Mouse (Mus musculus): ENCODE data around the gene Etv5. TPM values are rescaled to one million over a fixed set of nuclear protein-coding genes. Genes with fewer than 3 reads are reported as not detected.

Etv5 gene
- total RNA-seq (2015; ENCODE audit: low replicate concordance) (0.42 TPM in 1 of 2 replicates, not detected in the other), total RNA-seq (2017; ENCODE audit: low replicate concordance) (0.77 and 3.1 TPM in 2 replicates)

- ATAC-seq (replicated peaks; ENCODE audit: low FRiP score, poor library complexity, severe bottlenecking): peak; percentile 99
These were observed at the start of gene Etv5 for GRCm38 (mm10) chr16:22439499-22440177. TSS of gene Etv5 (minus strand) at chr16:22439719.

- no peak for ATAC-seq (replicated peaks; ENCODE audit: low FRiP score, poor library complexity, severe bottlenecking)
These were observed 44.4 kb upstream of the Etv5 start for GRCm38 (mm10) chr16:22483900-22484299.

GRCm38 (mm10) chr16:22479322-22479721 is 39.8 kb upstream of the Etv5 start:
- ATAC-seq (replicated peaks; ENCODE audit: low FRiP score, poor library complexity, severe bottlenecking): no peak

GRCm38 (mm10) chr16:22471728-22472127 is 32.2 kb upstream of the Etv5 start:
- no peak for ATAC-seq (replicated peaks; ENCODE audit: low FRiP score, poor library complexity, severe bottlenecking)

- no peak for ATAC-seq (replicated peaks; ENCODE audit: low FRiP score, poor library complexity, severe bottlenecking)
These were observed 29.9 kb upstream of the Etv5 start for GRCm38 (mm10) chr16:22469385-22469784.

GRCm38 (mm10) chr16:22467111-22467510 is 27.6 kb upstream of the Etv5 start:
- no peak for ATAC-seq (replicated peaks; ENCODE audit: low FRiP score, poor library complexity, severe bottlenecking)

- no peak for ATAC-seq (replicated peaks; ENCODE audit: low FRiP score, poor library complexity, severe bottlenecking)
These were observed 26.9 kb upstream of the Etv5 start for GRCm38 (mm10) chr16:22466381-22466780.

GRCm38 (mm10) chr16:22462220-22462619 is 22.7 kb upstream of the Etv5 start:
- ATAC-seq (replicated peaks; ENCODE audit: low FRiP score, poor library complexity, severe bottlenecking): no peak

GRCm38 (mm10) chr16:22461728-22462127 is 22.2 kb upstream of the Etv5 start:
- no peak for ATAC-seq (replicated peaks; ENCODE audit: low FRiP score, poor library complexity, severe bottlenecking)

- ATAC-seq (replicated peaks; ENCODE audit: low FRiP score, poor library complexity, severe bottlenecking): no peak
These were observed 21.4 kb upstream of the Etv5 start for GRCm38 (mm10) chr16:22460960-22461359.

- no peak for ATAC-seq (replicated peaks; ENCODE audit: low FRiP score, poor library complexity, severe bottlenecking)
These were observed 12.6 kb upstream of the Etv5 start for GRCm38 (mm10) chr16:22452082-22452481.

GRCm38 (mm10) chr16:22448093-22448492 is 8.6 kb upstream of the Etv5 start:
- no peak for ATAC-seq (replicated peaks; ENCODE audit: low FRiP score, poor library complexity, severe bottlenecking)

- no peak for ATAC-seq (replicated peaks; ENCODE audit: low FRiP score, poor library complexity, severe bottlenecking)
These were observed 5.3 kb upstream of the Etv5 start for GRCm38 (mm10) chr16:22444786-22445185.

- no peak for ATAC-seq (replicated peaks; ENCODE audit: low FRiP score, poor library complexity, severe bottlenecking)
These were observed 2.7 kb upstream of the Etv5 start for GRCm38 (mm10) chr16:22442202-22442601.

GRCm38 (mm10) chr16:22441317-22441716 is 1.8 kb upstream of the Etv5 start:
- no peak for ATAC-seq (replicated peaks; ENCODE audit: low FRiP score, poor library complexity, severe bottlenecking)

- no peak for ATAC-seq (replicated peaks; ENCODE audit: low FRiP score, poor library complexity, severe bottlenecking)
These were observed 750 bp upstream of the Etv5 start for GRCm38 (mm10) chr16:22440269-22440668.

GRCm38 (mm10) chr16:22438441-22439373 is 812 bp downstream of the Etv5 start:
- ATAC-seq (replicated peaks; ENCODE audit: low FRiP score, poor library complexity, severe bottlenecking): no peak

- ATAC-seq (replicated peaks; ENCODE audit: low FRiP score, poor library complexity, severe bottlenecking): no peak
These were observed 3.4 kb downstream of the Etv5 start for GRCm38 (mm10) chr16:22436106-22436505.

GRCm38 (mm10) chr16:22434530-22434929 is 5.0 kb downstream of the Etv5 start:
- ATAC-seq (replicated peaks; ENCODE audit: low FRiP score, poor library complexity, severe bottlenecking): no peak

- ATAC-seq (replicated peaks; ENCODE audit: low FRiP score, poor library complexity, severe bottlenecking): no peak
These were observed 5.6 kb downstream of the Etv5 start for GRCm38 (mm10) chr16:22433944-22434343.

- no peak for ATAC-seq (replicated peaks; ENCODE audit: low FRiP score, poor library complexity, severe bottlenecking)
These were observed 7.7 kb downstream of the Etv5 start for GRCm38 (mm10) chr16:22431773-22432172.
